Mouse (Mus musculus): ENCODE measurements around the gene Serpinc1. TPM values are rescaled to one million over a fixed set of nuclear protein-coding genes. Genes with fewer than 3 reads are reported as not detected.
"Not testable (repeated sequence)": the region's sequence is repeated elsewhere in the genome, so short reads cannot be mapped to it uniquely, and the experiment has no call there.

Gene Serpinc1
- total RNA-seq, 2 experiments from 2014 or later, result 0.17 to 0.57 TPM

GRCm38 (mm10) chr1:161010436-161010835, 32.1 kb downstream of the Serpinc1 start:
- intact Hi-C loops (cut with DNase I), result no loop called here
- no peak for DNase-seq

GRCm38 (mm10) chr1:161016378-161016777, 38.0 kb downstream of the Serpinc1 start:
- intact Hi-C loops (cut with DNase I), result no loop called here
- DNase-seq, result no peak

DNA sequence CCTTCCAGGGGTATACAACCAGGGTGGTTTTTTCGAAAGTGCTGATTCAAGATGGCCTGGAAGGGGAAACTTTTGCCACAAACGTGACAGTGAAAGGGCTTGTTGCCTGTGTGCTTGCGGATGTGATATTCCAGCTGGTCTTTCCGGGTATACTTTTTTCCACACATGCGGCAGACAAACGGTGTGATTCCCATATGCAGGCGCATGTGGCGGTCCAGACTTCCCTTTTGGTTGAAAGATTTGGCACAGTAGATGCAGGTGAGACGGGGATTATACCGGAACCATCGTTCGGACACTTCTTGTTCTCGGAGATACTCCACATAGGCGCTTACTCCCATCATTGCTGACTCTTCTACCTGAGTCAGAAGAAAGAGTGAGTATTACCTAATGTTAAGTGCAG, 41.7 kb downstream of the Serpinc1 start:
- intact Hi-C loops (cut with DNase I), result no loop called here
- DNase-seq, result no peak

GRCm38 (mm10) chr1:161025410-161026210, 47.2 kb downstream of the Serpinc1 start:
- intact Hi-C loops (cut with DNase I), result no loop called here
- DNase-seq, result no peak

DNA sequence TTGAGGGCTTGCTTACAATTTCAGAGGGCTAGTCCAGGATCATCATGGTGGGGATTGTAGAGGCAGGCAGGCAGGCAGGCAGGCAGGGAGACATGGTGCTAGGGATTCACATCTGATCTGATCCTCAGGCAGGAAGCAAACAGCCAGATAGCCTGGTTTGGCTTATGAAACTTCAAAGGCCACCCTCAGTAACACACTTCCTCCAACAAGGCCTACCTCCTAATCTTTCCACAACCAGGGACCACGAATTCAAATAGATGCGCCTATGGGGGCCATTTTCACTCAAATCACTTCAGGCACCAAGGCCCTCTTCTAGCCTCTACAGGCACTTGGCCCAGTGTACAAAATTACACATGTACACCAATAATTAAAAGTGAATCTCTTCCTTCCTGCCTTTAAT, 48.8 kb downstream of the Serpinc1 start:
- no peak for DNase-seq
- intact Hi-C loops (cut with DNase I), result no loop called here

- intact Hi-C loops (cut with DNase I); DNase-seq: not testable (repeated sequence)
These were observed 50.0 kb downstream of the Serpinc1 start for GRCm38 (mm10) chr1:161028427-161028826.

DNA sequence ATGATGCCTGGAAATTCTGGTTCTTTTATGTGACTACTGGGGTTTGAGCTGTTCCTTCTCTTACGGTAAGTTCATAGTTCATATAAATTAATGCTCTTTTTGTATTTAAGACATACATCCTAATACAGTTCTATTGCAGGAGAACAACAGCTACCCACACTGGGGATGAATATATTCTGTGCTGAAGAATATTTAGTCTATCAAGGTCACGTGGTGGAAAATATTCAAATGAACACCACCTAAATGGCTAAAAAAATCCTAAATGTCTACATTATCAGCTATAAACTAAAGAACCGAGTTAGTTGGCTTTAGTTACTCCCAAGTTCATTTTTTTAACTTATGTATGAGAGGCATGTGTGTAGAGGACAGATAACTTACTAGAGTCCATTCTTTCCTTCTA, 51.7 kb downstream of the Serpinc1 start:
- intact Hi-C loops (cut with DNase I), result loop anchor here (5.0 kb wide), 1 partner anchor 123 kb away; the partner anchor contains the start of gene Rc3h1
- DNase-seq, result no peak

- intact Hi-C loops (cut with DNase I), result loop anchor here (5.0 kb wide), 1 partner anchor 125 kb away; the partner anchor contains the start of gene Rc3h1
- DNase-seq, result no peak
These were observed 53.5 kb downstream of the Serpinc1 start for GRCm38 (mm10) chr1:161031881-161032280.

GRCm38 (mm10) chr1:161032345-161032744, 54.0 kb downstream of the Serpinc1 start:
- intact Hi-C loops (cut with DNase I), result loop anchor here (5.0 kb wide), 1 partner anchor 125 kb away; the partner anchor contains the start of gene Rc3h1

GRCm38 (mm10) chr1:161033856-161034434, 55.6 kb downstream of the Serpinc1 start:
- DNase-seq, result no peak
- intact Hi-C loops (cut with DNase I), result loop anchor here (5.0 kb wide), 1 partner anchor 127 kb away; the partner anchor contains the start of gene Rc3h1

More at GRCm38 (mm10) chr1:161032345-161032744, 54.0 kb downstream of the Serpinc1 start:
- no peak for DNase-seq

GRCm38 (mm10) chr1:161034435-161035280, 56.3 kb downstream of the Serpinc1 start, which contains the start of gene Zbtb37:
Gene Zbtb37 (minus strand): TSS chr1:161034849.
- intact Hi-C loops (cut with DNase I), result loop anchor here (5.0 kb wide), 2 partner anchors 38 to 127 kb away; partner anchors contain the start of genes Cenpl, Dars2 and Rc3h1
- peak; percentile 99 for DNase-seq

- DNase-seq, result no peak
- intact Hi-C loops (cut with DNase I), result loop anchor here (5.0 kb wide), 1 partner anchor 37 kb away; the partner anchor contains the start of genes Cenpl and Dars2
These were observed 56.9 kb downstream of the Serpinc1 start for GRCm38 (mm10) chr1:161035281-161035785.

- DNase-seq, result no peak
- intact Hi-C loops (cut with DNase I), result loop anchor here (5.0 kb wide), 1 partner anchor 36 kb away; the partner anchor contains the start of genes Cenpl and Dars2
These were observed 57.5 kb downstream of the Serpinc1 start for GRCm38 (mm10) chr1:161035786-161036404.

DNA sequence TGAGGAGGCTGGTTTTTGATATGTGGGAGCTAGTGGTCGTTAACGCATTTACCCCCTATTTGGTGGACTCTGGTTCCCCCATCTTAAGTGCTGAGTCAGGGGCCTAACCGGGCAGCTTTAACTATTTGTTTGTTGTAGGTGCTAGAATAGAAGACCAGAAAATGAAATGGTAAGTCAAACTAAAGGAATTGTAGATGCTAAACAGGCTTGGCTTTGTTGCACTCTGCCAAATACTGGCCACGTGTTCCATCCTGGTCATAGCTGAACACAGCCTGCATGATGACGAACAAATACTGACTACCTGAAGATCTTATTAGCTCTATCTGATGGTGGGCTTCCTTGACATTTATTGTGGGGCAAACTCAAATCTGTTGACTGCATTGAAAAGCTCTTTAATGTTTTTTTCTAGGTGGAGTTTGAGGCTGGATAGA, 58.0 kb downstream of the Serpinc1 start:
- DNase-seq, result peak in 1 of 2 experiments; percentile 21
- intact Hi-C loops (cut with DNase I), result loop anchor here (5.0 kb wide), 1 partner anchor 36 kb away; the partner anchor contains the start of genes Cenpl and Dars2

- intact Hi-C loops (cut with DNase I), result loop anchor here (5.0 kb wide), 1 partner anchor 35 kb away; the partner anchor contains the start of genes Cenpl and Dars2
- DNase-seq, result no peak
These were observed 58.6 kb downstream of the Serpinc1 start for GRCm38 (mm10) chr1:161037026-161037425.

DNA sequence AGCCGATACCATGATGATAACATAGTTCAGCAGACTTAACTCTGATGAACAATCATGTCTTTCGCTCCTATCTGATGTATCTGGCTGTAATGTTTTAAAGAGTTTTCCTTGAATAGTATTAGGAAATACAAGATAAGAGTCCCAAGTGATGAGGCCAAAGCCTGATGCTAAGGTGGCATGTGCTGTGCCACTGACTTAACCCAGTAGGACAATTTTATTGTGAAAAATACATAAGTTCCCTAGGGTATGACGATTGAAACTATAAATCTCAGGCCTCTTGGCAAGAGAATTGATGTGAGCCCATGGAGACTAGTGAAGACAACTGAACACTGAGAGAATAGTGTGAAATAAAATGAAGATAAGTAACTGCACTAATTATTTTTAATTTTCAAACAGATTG, 59.2 kb downstream of the Serpinc1 start:
- no peak for DNase-seq
- intact Hi-C loops (cut with DNase I), result loop anchor here (5.0 kb wide), 1 partner anchor 35 kb away; the partner anchor contains the start of genes Cenpl and Dars2

DNA sequence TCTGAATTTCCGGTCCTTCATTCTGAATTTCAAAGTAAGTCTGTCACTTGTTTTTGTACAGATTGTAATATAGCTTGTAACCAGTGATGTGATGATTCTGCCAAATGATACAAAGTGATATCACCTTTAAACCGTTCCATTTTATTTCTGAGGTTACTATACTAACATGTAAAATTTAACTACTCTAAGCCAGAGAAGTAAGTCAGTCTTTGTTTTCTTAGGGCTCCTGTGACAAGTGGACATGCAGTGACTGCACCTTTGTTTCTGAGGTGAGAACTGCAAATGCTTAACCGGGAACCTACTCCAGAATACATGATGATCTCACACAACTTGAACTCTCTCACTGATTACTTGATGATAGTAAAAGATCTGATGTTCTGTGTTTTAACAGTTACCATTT, 59.6 kb downstream of the Serpinc1 start:
- DNase-seq, result no peak
- intact Hi-C loops (cut with DNase I), result loop anchor here (5.0 kb wide), 1 partner anchor 34 kb away; the partner anchor contains the start of genes Cenpl and Dars2

DNA sequence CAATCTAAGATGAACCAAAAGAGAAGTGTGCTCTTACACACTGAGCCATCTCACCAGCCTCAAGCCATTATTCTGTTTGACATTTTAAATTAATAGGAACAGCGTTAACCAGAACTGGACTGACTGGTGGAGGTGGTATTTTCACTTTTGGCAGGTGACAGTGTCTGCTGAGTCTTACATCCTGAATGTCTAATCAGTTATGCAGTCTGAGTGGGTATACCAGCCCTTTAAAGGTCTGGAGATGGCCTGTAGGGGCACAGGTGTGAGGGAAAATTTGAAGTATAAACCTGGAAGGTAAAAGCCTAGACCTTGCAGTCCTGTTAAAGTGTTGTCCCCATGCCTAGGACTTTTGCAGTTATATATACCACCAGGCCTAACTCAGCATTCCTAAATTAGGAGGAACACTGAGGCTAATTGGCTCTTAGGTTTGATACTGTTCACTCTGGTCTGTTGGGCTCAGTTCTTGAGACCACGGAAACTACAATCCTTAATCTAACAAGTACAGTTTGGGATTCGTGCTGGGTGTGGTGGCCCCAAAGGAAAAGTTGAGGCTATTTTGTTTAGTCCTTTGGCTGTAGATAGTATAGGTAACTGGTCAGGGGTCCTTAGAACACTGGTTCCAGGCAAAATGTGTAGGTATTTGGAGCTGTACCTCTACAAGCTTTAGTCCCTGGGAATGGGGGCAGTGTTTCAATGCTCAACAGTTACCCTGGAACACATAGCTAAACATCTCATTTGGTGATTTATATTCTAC, 60.8 kb downstream of the Serpinc1 start:
- intact Hi-C loops (cut with DNase I), result loop anchor here (5.0 kb wide), 1 partner anchor 33 kb away; the partner anchor contains the start of genes Cenpl and Dars2

More for the DNA sequence above, 60.8 kb downstream of the Serpinc1 start:
- DNase-seq, result no peak

All from heart, postnatal 10 days (tissue).